Mouse (Mus musculus) testis, adult 2 months (tissue): Measurements from ENCODE around the gene Fblim1.

Experiments used
- CTCF ChIP-seq: fragments of 200-500 bp; IDR thresholded peaks from 2 replicates; pipeline ENCODE4 v1.5.1; 2012; ENCODE audit warnings: low read depth, mild to moderate bottlenecking, inconsistent platforms, low read length, moderate library complexity; ENCODE audit not compliant: control insufficient read depth, insufficient read depth, insufficient replicate concordance
- POLR2A ChIP-seq: fragments of 200-500 bp; IDR thresholded peaks from 2 replicates; pipeline ENCODE4 v1.6.1; 2012; ENCODE audit warnings: low read depth, mild to moderate bottlenecking, inconsistent platforms, low read length, moderate library complexity; ENCODE audit not compliant: control insufficient read depth

- TF ChIP-seq CTCF (no peak), POLR2A (no peak)
Observed at GRCm38 (mm10) chr4:141617863-141618564, 12.1 kb upstream of the Fblim1 start.
